Mouse (Mus musculus): ENCODE results near the gene Bsnd. TPM values are rescaled to one million over a fixed set of nuclear protein-coding genes. Genes with fewer than 3 reads are reported as not detected.
A peak's percentile ranks its signal among the peaks of the same experiment; 100 is the strongest.

Gene Bsnd
- polyA plus RNA-seq, 1 experiment from 2014 or later = 0.05 TPM

DNA sequence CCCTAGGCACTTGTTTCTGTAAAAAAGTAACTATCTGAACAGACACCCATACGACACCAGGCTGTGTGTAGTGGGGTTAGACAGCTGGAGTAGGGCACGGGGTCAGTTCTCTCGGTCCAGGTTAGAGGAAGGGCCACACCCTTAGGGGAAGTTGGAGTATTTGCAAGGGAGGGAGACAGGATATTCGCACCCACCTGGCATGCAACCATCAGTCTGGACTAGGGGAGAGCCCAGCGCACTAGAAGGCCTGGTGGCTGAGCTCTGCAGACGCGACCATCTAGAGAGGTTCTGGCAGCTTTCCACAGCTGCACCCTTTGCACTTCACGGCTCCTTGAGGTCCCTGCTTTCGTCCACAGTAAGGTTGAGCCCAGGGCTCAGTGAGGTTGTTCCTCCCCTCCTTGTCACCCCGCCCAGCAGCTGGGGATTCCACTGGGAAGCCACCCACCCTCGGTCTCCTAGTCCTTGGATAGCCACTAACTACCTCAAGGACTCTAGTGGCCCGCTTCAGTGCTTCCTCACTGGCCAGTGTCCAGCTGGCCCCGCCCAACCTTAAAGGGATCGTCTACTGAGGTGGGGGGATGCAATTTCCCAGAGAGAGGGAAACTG, 13.5 kb upstream of the Bsnd start:
- peaks cover 7% of the 10 kb centered on the region; the same call in 1 of the 2 replicates for H3K27me3 ChIP-seq (ENCODE audit: insufficient read depth, poor library complexity, severe bottlenecking)
- no peak overlapping the region for H3K4me3 ChIP-seq
- H3K9me3 ChIP-seq = no peaks in the 10 kb centered on the region
- 69% methylated on average over 14 of the region's 14 CpGs for WGBS
- no peak overlapping the region for H3K27ac ChIP-seq
- H3K36me3 ChIP-seq = no peaks in the 10 kb centered on the region
- DNase-seq (ENCODE audit: low spot score) = no peak
- peaks cover 3% of the 10 kb centered on the region; the same call in 1 of the 2 replicates for H3K4me1 ChIP-seq

DNA sequence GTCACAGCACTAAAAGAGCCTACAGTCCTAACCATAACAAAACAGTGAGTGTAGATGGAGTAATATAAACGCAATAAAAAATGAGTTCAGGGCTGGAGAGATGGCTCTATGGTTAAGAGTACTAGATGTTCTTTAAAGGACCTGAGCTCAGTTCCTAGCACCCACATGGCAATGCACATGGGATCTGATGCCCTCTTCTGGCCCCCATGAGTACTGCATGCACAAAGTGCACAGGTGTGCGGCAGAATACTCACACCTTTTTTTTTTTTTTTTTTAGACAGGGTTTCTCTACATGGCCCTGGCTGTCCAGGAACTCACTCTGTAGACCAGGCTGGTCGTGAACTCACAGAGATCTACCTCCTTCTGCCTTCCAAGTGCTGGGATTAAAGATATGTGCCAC, 11.5 kb upstream of the Bsnd start:
- no peak for DNase-seq (ENCODE audit: low spot score)
- Histone ChIP-seq H3K36me3 (no peaks in the 10 kb centered on the region), H3K9me3 (no peaks in the 10 kb centered on the region), H3K27me3 (ENCODE audit: insufficient read depth, poor library complexity, severe bottlenecking) (peaks cover 7% of the 10 kb centered on the region; the same call in 1 of the 2 replicates), H3K4me3 (no peak overlapping the region), H3K27ac (no peak overlapping the region), H3K4me1 (peaks cover 11% of the 10 kb centered on the region; the same call in 1 of the 2 replicates)
- 88% methylated on average over 3 of the region's 3 CpGs for WGBS

DNA sequence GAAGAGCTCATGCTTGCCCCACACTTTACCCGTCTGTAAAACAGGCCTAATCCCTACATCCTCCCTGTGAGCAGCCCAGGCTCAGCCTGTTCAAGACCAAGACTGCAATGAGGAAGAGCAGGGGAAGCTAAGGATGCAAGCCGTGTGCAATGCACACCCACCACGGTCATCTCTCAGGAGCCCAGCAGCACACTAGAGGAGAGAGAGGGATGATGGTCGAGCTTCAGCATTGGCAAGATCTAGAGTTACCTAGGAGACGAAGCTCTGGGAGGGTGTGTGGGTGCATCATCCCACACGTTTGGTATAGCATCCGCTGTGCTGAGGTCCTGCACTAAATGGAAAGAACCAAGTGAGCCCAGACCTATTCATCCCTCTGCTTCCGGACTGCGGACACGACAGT, 8.0 kb upstream of the Bsnd start:
- 85% methylated on average over 10 of the region's 10 CpGs for WGBS
- H3K27me3 ChIP-seq (ENCODE audit: insufficient read depth, poor library complexity, severe bottlenecking) = peaks cover 16% of the 10 kb centered on the region
- no peak overlapping the region for H3K4me3 ChIP-seq
- DNase-seq (ENCODE audit: low spot score) = no peak
- H3K4me1 ChIP-seq = peaks cover 21% of the 10 kb centered on the region; the same call in 1 of the 2 replicates
- no peaks in the 10 kb centered on the region for H3K9me3 ChIP-seq
- no peaks in the 10 kb centered on the region for H3K36me3 ChIP-seq
- no peak overlapping the region for H3K27ac ChIP-seq

DNA sequence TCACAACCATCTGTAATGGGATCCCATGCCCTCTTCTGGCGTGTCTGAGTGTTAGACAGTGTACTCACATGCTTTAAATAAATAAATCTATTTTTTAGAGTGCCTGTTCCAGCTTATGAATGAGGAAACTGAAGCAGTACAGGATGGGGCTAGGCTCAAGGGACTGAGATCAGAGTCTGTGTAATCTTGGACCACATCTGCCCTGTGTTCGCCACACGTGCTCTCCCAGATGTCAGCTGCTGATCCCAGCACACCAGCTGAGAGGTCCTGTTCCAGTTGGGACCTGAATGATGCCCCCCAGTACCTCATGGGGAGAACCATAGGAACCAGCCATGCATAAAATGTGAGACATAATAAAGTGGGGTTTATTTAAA, 6.4 kb upstream of the Bsnd start:
- no peak overlapping the region for H3K27ac ChIP-seq
- H3K36me3 ChIP-seq = no peaks in the 10 kb centered on the region
- H3K4me1 ChIP-seq = peaks cover 21% of the 10 kb centered on the region; the same call in 1 of the 2 replicates
- WGBS = 39% methylated on average over 3 of the region's 3 CpGs
- no peak for DNase-seq (ENCODE audit: low spot score)
- no peaks in the 10 kb centered on the region for H3K9me3 ChIP-seq
- no peak overlapping the region for H3K4me3 ChIP-seq
- H3K27me3 ChIP-seq (ENCODE audit: insufficient read depth, poor library complexity, severe bottlenecking) = peaks cover 22% of the 10 kb centered on the region

DNA sequence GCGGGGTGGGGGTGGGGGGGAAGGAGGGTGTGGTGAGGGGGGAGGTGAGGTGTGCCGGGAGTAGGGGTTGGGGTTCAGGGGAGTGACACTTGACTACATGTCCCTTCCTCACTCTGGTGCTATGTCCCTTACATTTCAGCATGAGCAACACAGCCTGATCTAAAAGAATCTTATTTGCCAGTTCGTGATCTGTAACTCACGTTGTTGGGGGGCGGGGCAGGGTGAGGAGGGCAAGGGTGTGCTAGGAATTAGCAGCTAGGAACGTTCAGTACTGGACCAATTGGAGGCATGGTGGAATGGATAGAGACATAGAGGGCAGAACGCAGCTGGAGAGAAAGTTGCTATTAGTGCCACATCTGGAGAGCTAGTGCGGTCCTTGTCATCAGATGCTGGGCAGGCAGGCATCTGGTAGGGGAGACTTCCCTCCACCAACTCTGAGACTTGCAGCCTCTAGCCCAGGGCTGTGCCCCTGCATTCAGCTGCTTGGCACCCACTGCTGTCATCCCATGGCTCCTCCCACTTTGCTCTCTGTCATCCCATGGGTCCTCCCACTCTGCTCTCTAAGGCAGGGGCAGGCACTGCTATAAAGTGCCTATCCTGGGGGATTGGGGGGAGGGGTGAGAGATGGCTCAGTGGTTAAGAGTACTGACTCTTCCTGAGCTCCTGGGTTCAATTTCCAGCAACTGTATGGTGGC, 5.8 kb upstream of the Bsnd start:
- Histone ChIP-seq H3K36me3 (no peaks in the 10 kb centered on the region), H3K9me3 (no peaks in the 10 kb centered on the region), H3K4me3 (no peak overlapping the region), H3K27ac (no peak overlapping the region), H3K4me1 (peaks cover 21% of the 10 kb centered on the region; the same call in 1 of the 2 replicates), H3K27me3 (ENCODE audit: insufficient read depth, poor library complexity, severe bottlenecking) (peaks cover 22% of the 10 kb centered on the region)
- no peak for DNase-seq (ENCODE audit: low spot score)
- WGBS = 60% methylated on average over 8 of the region's 8 CpGs

DNA sequence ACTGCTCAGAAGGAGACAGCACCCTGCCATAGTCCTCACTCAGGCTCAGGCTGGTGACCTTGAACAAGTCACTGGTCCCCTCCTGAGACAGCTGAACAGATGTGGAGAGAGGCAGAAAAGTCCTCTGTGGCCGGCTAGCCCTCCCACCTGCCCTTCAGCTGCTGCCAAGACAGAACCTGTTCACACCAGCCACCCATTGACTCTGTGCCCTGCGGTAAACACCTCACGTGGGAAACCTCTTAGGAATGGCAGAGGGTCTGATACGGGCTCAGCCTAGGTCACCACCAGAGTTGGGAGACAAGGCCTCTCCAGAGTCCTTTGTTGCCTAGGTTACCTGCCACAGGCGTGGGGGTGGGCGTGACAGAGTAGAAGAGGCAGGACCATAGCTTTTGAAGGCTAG, 4.8 kb upstream of the Bsnd start:
- H3K27ac ChIP-seq = no peak overlapping the region
- WGBS = 45% methylated on average over 6 of the region's 6 CpGs
- peaks cover 26% of the 10 kb centered on the region for H3K27me3 ChIP-seq (ENCODE audit: insufficient read depth, poor library complexity, severe bottlenecking)
- H3K4me1 ChIP-seq = peaks cover 21% of the 10 kb centered on the region; the same call in 1 of the 2 replicates
- no peaks in the 10 kb centered on the region for H3K9me3 ChIP-seq
- H3K36me3 ChIP-seq = no peaks in the 10 kb centered on the region
- DNase-seq (ENCODE audit: low spot score) = no peak
- H3K4me3 ChIP-seq = no peak overlapping the region

DNA sequence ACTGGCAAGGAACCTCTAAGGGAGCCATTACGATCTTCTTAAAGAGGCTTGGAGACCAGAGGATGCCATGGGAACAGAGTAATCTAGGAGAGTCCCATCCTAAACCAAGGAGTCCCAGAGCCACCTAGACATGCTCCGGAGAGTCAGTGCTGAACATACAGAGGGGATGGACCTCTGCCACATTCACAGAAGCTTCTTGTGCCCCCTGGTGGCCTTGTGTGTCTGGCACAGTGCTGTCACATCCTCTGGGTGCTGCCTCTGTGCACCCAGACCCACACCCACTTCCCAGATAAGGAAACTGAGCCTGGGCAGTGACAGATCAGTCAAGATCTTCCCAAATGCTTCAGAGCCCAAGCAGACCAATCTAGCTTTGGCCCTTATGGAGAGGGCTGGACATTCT, 1.6 kb upstream of the Bsnd start:
- DNase-seq (ENCODE audit: low spot score) = no peak
- H3K27me3 ChIP-seq (ENCODE audit: insufficient read depth, poor library complexity, severe bottlenecking) = peaks cover 48% of the 10 kb centered on the region
- H3K27ac ChIP-seq = no peak overlapping the region
- H3K36me3 ChIP-seq = no peaks in the 10 kb centered on the region
- H3K4me1 ChIP-seq = peaks cover 21% of the 10 kb centered on the region
- no peak overlapping the region for H3K4me3 ChIP-seq
- 68% methylated on average over 2 of the region's 2 CpGs for WGBS
- no peaks in the 10 kb centered on the region for H3K9me3 ChIP-seq

DNA sequence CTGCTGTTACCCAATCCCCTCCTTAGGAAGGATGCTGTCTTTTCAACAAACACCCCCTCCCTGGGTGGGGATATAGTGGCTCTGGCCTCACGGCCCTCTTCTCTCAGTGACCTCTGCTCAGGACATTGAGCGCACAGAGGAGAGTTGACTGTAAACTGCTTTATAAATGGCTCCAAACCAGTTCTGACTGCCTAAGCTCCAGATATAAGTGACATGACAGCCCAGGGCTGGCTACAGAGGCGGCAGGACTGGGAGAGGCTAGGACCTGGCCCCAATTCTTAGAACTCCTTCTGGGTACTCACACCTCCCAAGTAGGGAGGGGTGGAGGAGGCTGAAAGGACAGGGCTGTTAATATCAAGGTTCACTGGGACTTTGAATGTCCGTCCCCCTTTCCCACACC, 1.5 kb downstream of the Bsnd start:
- H3K4me1 ChIP-seq = peaks cover 7% of the 10 kb centered on the region; the same call in 1 of the 2 replicates
- WGBS = 62% methylated on average over 4 of the region's 4 CpGs
- peaks cover 52% of the 10 kb centered on the region for H3K27me3 ChIP-seq (ENCODE audit: insufficient read depth, poor library complexity, severe bottlenecking)

DNA sequence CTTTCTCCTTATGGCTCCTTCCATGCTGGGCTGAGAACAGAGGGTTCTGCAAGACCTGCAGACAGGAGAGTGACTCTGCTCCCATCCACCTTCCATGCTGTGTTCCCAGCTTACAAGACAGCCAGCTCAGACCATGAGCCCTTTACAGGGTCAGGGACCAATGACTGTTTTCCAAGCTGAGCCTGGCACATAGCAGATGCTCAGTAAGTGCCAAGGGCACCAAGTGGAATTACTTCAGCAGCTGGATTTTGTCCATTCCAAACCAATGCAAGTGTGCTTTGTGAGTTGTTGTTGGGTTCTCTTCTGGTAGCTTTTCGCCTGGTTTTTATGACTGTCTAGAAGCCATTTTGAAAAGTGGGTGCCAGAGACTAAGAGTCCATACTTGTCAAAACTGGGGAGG, 8.3 kb downstream of the Bsnd start:
- Histone ChIP-seq H3K36me3 (no peaks in the 10 kb centered on the region), H3K4me1 (peaks cover 10% of the 10 kb centered on the region; the same call in 1 of the 2 replicates), H3K27me3 (ENCODE audit: insufficient read depth, poor library complexity, severe bottlenecking) (peaks cover 82% of the 10 kb centered on the region), H3K4me3 (no peak overlapping the region), H3K27ac (no peak overlapping the region), H3K9me3 (no peaks in the 10 kb centered on the region)
- 81% methylated on average over 1 of the region's 1 CpGs for WGBS
- no peak for DNase-seq (ENCODE audit: low spot score)

More for the DNA sequence above, 1.5 kb downstream of the Bsnd start:
- H3K4me3 ChIP-seq = no peak overlapping the region
- H3K9me3 ChIP-seq = no peaks in the 10 kb centered on the region
- DNase-seq (ENCODE audit: low spot score) = no peak
- H3K36me3 ChIP-seq = no peaks in the 10 kb centered on the region
- no peak overlapping the region for H3K27ac ChIP-seq

DNA sequence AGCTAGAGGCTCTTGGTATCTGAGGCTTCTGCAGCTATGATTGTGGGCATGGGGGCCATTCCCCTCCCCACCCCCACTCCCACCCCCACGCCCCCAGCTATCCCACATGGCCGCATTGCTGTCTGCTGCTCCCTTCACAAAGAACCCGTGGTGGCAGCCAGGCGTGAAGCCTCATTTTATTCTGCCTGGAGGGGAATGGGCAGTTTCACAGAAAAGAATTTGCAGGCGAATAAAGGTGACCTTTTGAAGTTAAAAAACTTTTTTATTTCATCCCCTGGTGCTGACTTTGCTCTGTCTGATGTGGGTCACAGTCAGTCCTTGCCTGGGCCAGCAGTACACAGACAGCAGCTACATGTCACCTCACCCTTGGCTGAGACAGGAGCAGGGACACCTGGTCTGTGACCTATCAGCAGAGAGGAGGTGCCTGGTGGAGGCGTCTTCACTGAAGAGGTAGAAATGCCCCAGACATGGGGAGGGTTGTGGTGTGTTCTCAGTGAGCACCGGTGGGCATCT, 8.8 kb downstream of the Bsnd start:
- DNase-seq (ENCODE audit: low spot score) = no peak
- Histone ChIP-seq H3K9me3 (no peaks in the 10 kb centered on the region), H3K36me3 (no peaks in the 10 kb centered on the region), H3K4me3 (no peak overlapping the region), H3K4me1 (peaks cover 10% of the 10 kb centered on the region; the same call in 1 of the 2 replicates), H3K27me3 (ENCODE audit: insufficient read depth, poor library complexity, severe bottlenecking) (peaks cover 77% of the 10 kb centered on the region), H3K27ac (no peak overlapping the region)
- WGBS = 55% methylated on average over 7 of the region's 7 CpGs

DNA sequence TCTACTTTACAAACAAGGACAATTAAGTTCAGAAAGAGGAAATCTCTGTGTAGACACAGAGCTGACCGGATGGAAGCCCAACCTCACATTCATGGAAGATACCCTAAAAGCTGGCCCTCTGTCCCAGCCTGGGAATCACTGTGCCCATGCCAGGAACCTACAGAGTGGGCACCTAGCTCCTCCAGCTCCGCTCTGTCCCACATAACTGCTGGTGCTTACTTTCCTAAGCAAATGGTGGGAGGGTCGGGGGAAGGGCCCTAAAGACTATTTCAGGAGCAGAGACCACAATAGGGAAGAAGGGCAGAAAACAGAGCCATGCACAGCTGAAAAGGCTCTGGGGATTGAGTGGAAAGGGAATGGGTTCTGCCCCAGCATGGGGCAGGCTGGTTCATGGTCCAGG, 11.5 kb downstream of the Bsnd start:
- Histone ChIP-seq H3K27ac (no peak overlapping the region), H3K4me3 (no peak overlapping the region), H3K4me1 (peaks cover 10% of the 10 kb centered on the region; the same call in 1 of the 2 replicates), H3K9me3 (no peaks in the 10 kb centered on the region), H3K36me3 (no peaks in the 10 kb centered on the region), H3K27me3 (ENCODE audit: insufficient read depth, poor library complexity, severe bottlenecking) (peaks cover 66% of the 10 kb centered on the region)
- DNase-seq (ENCODE audit: low spot score) = no peak
- WGBS = 64% methylated on average over 3 of the region's 3 CpGs

DNA sequence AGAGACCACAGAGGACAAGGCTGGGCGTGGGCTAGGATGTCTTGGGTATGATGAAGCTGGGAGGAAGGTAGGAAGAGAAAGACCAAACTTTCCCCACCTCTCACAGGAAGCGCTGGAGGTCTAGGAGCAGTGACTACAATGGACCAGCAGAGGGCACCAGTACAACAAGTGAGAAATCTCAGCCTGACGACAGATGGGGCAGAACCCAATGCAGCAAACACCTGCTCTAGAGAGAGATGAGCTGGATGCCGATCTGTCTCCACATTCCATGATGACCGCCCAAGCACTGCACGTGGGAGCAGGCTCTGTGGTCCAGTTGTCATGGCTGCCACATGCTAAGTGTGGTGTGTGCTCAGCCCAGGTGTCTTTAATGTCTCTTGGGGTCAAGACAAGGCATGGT, 17.8 kb downstream of the Bsnd start:
- no peak for DNase-seq (ENCODE audit: low spot score)
- Histone ChIP-seq H3K27me3 (ENCODE audit: insufficient read depth, poor library complexity, severe bottlenecking) (peaks cover 19% of the 10 kb centered on the region), H3K4me3 (no peak overlapping the region), H3K4me1 (0 out of 2 replicates have a peak, but pooled peaks cover 6% of the 10 kb centered on the region), H3K27ac (no peak overlapping the region), H3K36me3 (no peaks in the 10 kb centered on the region), H3K9me3 (no peaks in the 10 kb centered on the region)
- WGBS = 8% methylated on average over 6 of the region's 6 CpGs

DNA sequence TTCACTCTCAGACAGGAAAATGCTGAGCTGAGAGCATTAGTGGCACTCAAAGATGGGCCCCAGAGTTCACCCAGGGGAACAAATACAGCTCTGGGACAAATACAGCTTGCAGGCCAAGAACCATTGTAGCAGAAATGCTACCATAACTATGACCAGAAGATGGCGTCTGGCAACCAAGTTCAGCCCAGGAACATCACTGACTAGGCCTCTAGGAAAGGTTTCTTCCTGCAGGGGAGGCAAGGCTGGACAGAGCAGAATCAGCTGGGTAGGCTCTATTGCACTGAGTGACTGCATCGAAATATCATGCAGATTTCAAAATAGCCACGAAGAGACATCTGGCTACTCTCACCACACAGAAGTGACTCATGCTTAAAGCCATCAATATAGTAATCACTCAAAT, 19.7 kb downstream of the Bsnd start:
- H3K27me3 ChIP-seq (ENCODE audit: insufficient read depth, poor library complexity, severe bottlenecking) = peaks cover 13% of the 10 kb centered on the region
- 15% methylated on average over 3 of the region's 3 CpGs for WGBS
- H3K9me3 ChIP-seq = no peaks in the 10 kb centered on the region
- 0 out of 2 replicates have a peak, but pooled peaks cover 6% of the 10 kb centered on the region for H3K4me1 ChIP-seq
- no peaks in the 10 kb centered on the region for H3K36me3 ChIP-seq
- H3K27ac ChIP-seq = no peak overlapping the region
- H3K4me3 ChIP-seq = no peak overlapping the region
- DNase-seq (ENCODE audit: low spot score) = peak; percentile 85

Data from heart, embryonic 10.5 days (tissue).